Mouse (Mus musculus) mouse trophoblast stem cell (cell line): ENCODE measurements around the gene Pum1.

Source experiments
- in situ Hi-C, 2 experiments: fragments of 300-500 bp; cut with MseI, MboI; formaldehyde crosslinking; loops; 2 replicates in 1 of 2; 3 replicates in 1 of 2; pipeline ENCODE4 v1.15.1; 2025

Gene Pum1

DNA sequence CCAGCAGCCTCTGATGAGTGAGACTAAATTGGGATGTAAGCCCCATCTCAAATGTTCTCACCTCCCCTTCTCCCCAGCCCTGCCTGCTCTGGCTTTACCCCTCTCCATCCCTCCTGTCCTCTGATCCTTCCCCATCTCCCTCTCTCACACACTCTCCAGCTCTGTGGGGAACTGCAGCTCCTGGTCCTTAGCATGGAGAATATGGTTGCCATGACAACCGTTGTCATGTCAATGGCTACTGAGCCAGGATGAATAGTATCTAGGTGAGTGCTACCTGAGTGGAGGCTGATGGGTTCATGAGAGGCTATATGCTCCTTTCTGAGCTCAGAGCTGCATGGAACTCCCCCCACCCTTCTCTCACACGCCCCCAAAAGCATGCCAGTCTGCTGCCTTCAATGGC is 150.8 kb downstream of the Pum1 start:
- in situ Hi-C loops: no loop called here

DNA sequence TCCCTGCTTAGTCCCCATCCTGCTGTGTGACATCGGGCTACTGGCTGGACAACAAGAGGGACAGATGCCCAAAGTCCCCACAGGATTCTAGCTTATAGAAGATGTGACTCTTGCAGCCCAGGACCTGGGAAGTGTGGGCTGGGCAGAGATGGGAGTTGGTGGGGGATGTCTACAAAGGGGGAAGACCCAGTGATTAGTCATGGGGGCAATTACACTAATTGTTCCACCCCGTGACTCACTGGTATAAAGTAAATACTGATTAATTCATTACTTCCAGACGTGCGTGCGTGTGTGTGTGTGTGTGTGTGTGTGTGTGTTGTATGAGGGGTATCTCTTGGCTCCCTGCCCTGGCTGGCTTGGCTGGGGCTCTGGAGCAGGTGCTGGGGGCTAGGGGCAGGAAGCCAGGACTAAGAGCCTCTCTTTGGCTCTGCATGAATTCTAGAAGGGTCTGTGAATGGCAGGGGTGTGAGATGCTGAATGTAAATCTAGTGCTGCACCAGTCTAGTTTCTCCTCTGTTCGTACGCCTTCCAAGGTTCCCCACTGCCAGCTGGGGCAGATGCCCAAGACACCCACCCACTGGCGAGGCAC is 151.7 kb downstream of the Pum1 start:
- in situ Hi-C loops: no loop called here

DNA sequence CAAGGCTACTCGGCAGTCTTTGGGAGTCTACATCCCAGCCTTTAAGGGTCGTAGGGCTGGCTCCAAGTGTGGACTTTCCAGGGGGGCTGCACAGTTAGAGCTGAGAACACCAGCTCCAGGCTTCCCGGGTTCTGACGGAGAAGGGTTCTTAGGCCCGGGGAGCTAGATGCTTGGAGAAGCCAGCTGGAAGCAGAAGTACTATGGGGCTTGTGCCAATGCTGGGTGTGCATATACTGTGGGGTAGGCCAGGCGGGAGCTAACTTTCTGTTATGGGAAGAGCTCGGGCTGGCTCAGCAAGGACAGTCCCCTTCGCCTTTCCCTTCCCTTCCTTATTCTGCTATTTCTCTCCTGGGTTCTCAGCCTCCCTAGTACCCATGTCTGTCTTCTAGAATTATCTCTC is 152.7 kb downstream of the Pum1 start:
- in situ Hi-C loops: no loop called here

DNA sequence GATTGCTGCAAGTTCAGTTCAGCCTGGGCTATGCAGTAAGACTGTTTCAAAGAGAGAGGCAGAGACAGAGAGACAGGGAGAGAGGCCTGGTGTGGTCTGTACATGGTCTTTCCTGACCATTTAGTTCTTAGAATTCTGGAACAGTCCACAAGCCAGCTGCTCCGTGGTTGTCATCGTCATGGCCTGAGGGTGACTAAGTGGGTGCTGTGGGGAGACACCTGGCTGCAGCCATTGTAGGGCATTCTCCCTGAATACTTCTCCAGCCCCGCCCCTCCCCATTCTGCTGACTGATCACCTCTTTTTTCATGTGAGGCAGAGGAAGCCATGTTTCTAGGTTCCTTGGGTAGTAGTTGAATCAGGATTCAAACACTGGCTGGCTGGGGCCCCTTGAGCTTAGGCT is 156.7 kb downstream of the Pum1 start:
- in situ Hi-C loops: no loop called here

DNA sequence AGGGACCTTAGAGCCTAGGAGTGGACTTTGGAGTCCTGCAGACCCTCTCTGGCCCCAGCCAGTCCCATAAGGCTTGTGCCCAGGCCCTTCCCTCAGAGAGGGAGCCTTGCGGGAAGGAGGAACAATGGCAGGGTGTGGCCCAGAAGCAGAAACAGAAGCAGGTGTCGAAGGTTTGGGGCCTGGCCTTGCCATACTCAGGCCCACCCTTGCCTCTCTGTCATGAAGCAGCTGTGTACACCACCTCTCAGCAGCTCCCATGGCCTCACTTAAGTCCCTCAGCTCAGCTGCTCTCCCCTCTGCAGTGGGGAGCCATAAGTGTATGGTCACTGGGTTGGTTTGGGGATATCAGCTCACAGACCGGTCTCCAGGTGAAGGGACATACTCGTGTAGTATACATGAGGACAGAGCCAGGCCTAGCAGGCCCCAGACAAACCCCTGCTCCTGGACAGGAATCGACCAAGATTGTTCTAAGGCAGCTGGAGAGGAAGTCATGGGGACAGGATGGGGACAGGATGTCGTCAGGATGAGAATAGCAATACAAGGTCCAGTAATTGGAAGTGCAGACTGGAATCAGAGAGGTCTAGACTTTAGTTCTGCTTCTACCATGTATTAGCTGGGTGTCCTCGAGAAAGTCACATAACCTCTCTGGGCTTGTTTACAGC is 157.6 kb downstream of the Pum1 start:
- in situ Hi-C loops: no loop called here

DNA sequence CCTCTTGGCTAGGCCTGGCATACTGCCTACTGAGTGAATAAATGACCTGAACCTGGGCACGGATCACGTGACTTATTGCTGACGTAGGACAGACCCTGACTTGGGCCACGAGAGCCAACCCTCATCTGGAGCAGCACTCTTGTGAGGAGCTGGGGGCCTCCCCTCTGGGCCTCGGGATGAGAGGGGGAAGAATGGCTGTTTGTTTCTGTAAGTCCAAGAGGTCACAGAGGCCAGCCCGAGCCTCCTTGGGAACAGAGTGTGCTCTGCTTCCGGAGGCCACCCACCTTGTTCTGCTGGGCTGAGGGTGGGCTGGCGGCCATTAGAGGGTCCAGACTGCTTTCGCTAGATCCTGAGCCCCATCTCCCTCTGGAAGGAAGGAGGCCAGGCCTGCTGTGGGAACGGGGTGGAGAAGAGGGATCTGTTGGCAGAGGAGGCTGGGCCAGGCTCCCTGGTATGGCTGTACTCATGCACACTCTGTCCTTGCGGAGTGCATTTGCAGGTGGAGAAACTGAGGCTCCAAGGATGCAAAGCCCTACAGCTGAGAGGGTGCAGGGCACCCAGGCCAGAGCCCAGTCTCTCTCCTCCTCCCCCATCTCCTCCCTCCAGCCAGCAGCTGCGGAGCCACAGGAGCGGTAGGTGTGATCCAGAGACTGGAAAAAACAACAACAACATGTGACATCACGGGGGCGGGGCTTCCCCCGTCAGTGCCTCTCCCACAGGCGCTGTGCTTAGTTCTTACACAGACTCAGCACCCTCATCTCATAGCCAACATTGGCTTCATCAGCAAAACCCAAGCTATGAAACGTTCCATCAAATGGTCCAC is 165.9 kb downstream of the Pum1 start:
- in situ Hi-C loops: no loop called here
